Comparison of ENCODE assay signal across 8 mouse cellular contexts in genomic region chr14:28507011-28507410, GRCm38 (mm10). TPM values are rescaled to one million over a fixed set of nuclear protein-coding genes. Genes with fewer than 3 reads are reported as not detected.
DNase-seq lines count a peak whose midpoint lies in the region; ATAC-seq and TF ChIP-seq lines count a peak whose summit lies in the region.

No protein-coding gene starts in this region.

- TF ChIP-seq CTCF in cortical plate, adult 2 months (IDR thresholded peaks at IDR 0.05; ENCODE audit: extremely low read depth, insufficient read depth, low read length) = no peak

- WGBS in heart, embryonic 13.5 days = under 1% methylated on average over 15 of the region's 15 CpGs
- WGBS in hindbrain, embryonic 11.5 days = 0% methylated on average over 14 of the region's 15 CpGs
- 0% methylated on average over 15 of the region's 15 CpGs for WGBS in midbrain, embryonic 11.5 days

- no peaks in the 10 kb centered on the region for H3K9me3 ChIP-seq in heart, embryonic 13.5 days
- no peaks in the 10 kb centered on the region for H3K9me3 ChIP-seq in hindbrain, embryonic 11.5 days (ENCODE audit: control insufficient read depth, low read length)
- H3K9me3 ChIP-seq in midbrain, embryonic 11.5 days (ENCODE audit: control insufficient read depth, low read length) = no peaks in the 10 kb centered on the region

- intact Hi-C loops in heart, postnatal 36 days (cut with DNase I) = loop anchor here (1.0 to 10.0 kb wide), 9 partner anchors 26 to 938 kb away; no protein-coding TSS in a partner anchor

- ATAC-seq in heart, embryonic 13.5 days (ENCODE audit: extremely low read depth, insufficient number of reproducible peaks, low FRiP score, low TSS enrichment) = no peak
- ATAC-seq in hindbrain, embryonic 11.5 days (ENCODE audit: low FRiP score) = no peak
- ATAC-seq in midbrain, embryonic 11.5 days (ENCODE audit: low FRiP score) = no peak

- H3K9ac ChIP-seq in heart, embryonic 13.5 days = peak overlapping the region; percentile 96
- H3K9ac ChIP-seq in hindbrain, embryonic 11.5 days (ENCODE audit: low read depth, low read length) = peak overlapping the region; percentile 85
- H3K9ac ChIP-seq in midbrain, embryonic 11.5 days (ENCODE audit: low read length) = peak overlapping the region; percentile 87; the same call in 1 of the 2 replicates

- peak overlapping the region; percentile 96 for H3K27ac ChIP-seq in heart, embryonic 13.5 days (replicated peaks)
- H3K27ac ChIP-seq in cortical plate, adult 2 months (ENCODE audit: insufficient read depth, low read length) = no peak overlapping the region
- H3K27ac ChIP-seq in hindbrain, embryonic 11.5 days (ENCODE audit: low read depth, low read length) = no peak overlapping the region
- H3K27ac ChIP-seq in midbrain, embryonic 11.5 days (ENCODE audit: low read depth, low read length) = peak overlapping the region; percentile 10; the same call in 1 of the 2 replicates

- H3K27me3 ChIP-seq in heart, embryonic 13.5 days (replicated peaks) = peaks cover 19% of the 10 kb centered on the region
- H3K27me3 ChIP-seq in hindbrain, embryonic 11.5 days (ENCODE audit: control insufficient read depth, insufficient read depth, low read length) = peaks cover 8% of the 10 kb centered on the region
- peaks cover 13% of the 10 kb centered on the region for H3K27me3 ChIP-seq in midbrain, embryonic 11.5 days (ENCODE audit: control insufficient read depth, insufficient read depth, low read length)

- peak overlapping the region; percentile 73 for H3K4me3 ChIP-seq in heart, embryonic 13.5 days
- peak overlapping the region; percentile 44 for H3K4me3 ChIP-seq in cortical plate, adult 2 months (ENCODE audit: insufficient read depth, low read length)
- peak overlapping the region; percentile 78 for H3K4me3 ChIP-seq in hindbrain, embryonic 11.5 days (ENCODE audit: low read depth, low read length)
- peak overlapping the region; percentile 70 for H3K4me3 ChIP-seq in midbrain, embryonic 11.5 days (ENCODE audit: low read depth, low read length)

- 0 out of 2 replicates have a peak, but pooled peaks cover under 1% of the 10 kb centered on the region for H3K36me3 ChIP-seq in heart, embryonic 13.5 days
- no peaks in the 10 kb centered on the region for H3K36me3 ChIP-seq in hindbrain, embryonic 11.5 days (ENCODE audit: control insufficient read depth, insufficient read depth, low read length)
- no peaks in the 10 kb centered on the region for H3K36me3 ChIP-seq in midbrain, embryonic 11.5 days (ENCODE audit: control insufficient read depth, insufficient read depth, low read length)

- no peak for TF ChIP-seq POLR2A in cortical plate, adult 2 months (IDR thresholded peaks at IDR 0.05; ENCODE audit: extremely low read depth, insufficient read depth, low read length)

- no peak for DNase-seq in heart, postnatal 36 days
- DNase-seq in hindbrain, embryonic 11.5 days (ENCODE audit: low spot score) = no peak
- DNase-seq in midbrain, embryonic 11.5 days (ENCODE audit: low spot score, missing footprints) = no peak
- DNase-seq in ovary, adult 18-20 months (ENCODE audit: low spot score) = no peak
- no peak for DNase-seq in layer of hippocampus, adult 9-11 months
- DNase-seq in right cerebral cortex, postnatal 14 days = no peak

- peak overlapping the region; percentile 90 for H3K4me2 ChIP-seq in heart, embryonic 13.5 days
- peak overlapping the region; percentile 87 for H3K4me2 ChIP-seq in hindbrain, embryonic 11.5 days (replicated peaks; ENCODE audit: low read depth, low read length)
- H3K4me2 ChIP-seq in midbrain, embryonic 11.5 days = peak overlapping the region; percentile 95

- H3K4me1 ChIP-seq in heart, embryonic 13.5 days = peaks cover 41% of the 10 kb centered on the region
- no peaks in the 10 kb centered on the region for H3K4me1 ChIP-seq in cortical plate, adult 2 months (ENCODE audit: control insufficient read depth, insufficient read depth, low read length)
- peaks cover 12% of the 10 kb centered on the region for H3K4me1 ChIP-seq in hindbrain, embryonic 11.5 days (replicated peaks; ENCODE audit: control insufficient read depth, insufficient read depth, low read length)
- peaks cover 31% of the 10 kb centered on the region for H3K4me1 ChIP-seq in midbrain, embryonic 11.5 days (ENCODE audit: control insufficient read depth, insufficient read depth, low read length)

RNA-seq across cellular contexts. Expression of gene Wnt5a, which starts 2.5 kb away (rescaled TPM):
- 19.2 and 22.4 TPM in 2 replicates for polyA plus RNA-seq in heart, embryonic 13.5 days (2015; fragmentation: Nextera tagmentation; extraction: Ambion mirVana)
- total RNA-seq in heart, postnatal 36 days (2021) = 10 to 100 TPM; 10.9 to 16.0 TPM
- 4.5 and 5.0 TPM in 2 replicates for polyA plus RNA-seq in cortical plate, adult 2 months (2012; rRNA removed)
- 49.1 and 49.6 TPM in 2 replicates for polyA plus RNA-seq in hindbrain, embryonic 11.5 days (2014; fragmentation: Nextera tagmentation; extraction: Ambion mirVana)
- polyA plus RNA-seq in midbrain, embryonic 11.5 days (2014; fragmentation: Nextera tagmentation; extraction: Ambion mirVana) = 27.8 and 31.3 TPM in 2 replicates

Comparison
In these comparisons a context has a peak if more than half of its experiments do, and no peak if none do; other contexts are left out.
1. H3K27ac ChIP-seq: peak in heart, embryonic 13.5 days (single experiment) and midbrain, embryonic 11.5 days (single experiment); none in cortical plate, adult 2 months (single experiment) and hindbrain, embryonic 11.5 days (single experiment).
2. Peak in every context shown above with its lines, with median percentiles within 50 percentile points of each other: H3K4me2 ChIP-seq, H3K4me3 ChIP-seq and H3K9ac ChIP-seq.